22 mouse cellular contexts compared by ENCODE assay signal in genomic region chr14:74880868-74881267, GRCm38 (mm10).
A peak's percentile ranks its signal among the peaks of the same experiment; 100 is the strongest.
DNase-seq lines count a peak whose midpoint lies in the region; ATAC-seq lines count a peak whose summit lies in the region.
"Had no signal": no experiment of that assay in that cellular context is flagged by ENCODE, and none has a peak within 500 bp of the region (broad histone marks: within the 10 kb centered on the region; RNA-seq: fewer than 3 reads in every experiment).

No protein-coding gene starts in this region.

- 0 out of 2 replicates have a peak overlapping the region, but pooled peaks have one; percentile 1 for H3K27ac ChIP-seq in kidney, embryonic 16.5 days (ENCODE audit: low read length)
- no peak overlapping the region for H3K27ac ChIP-seq in kidney, embryonic 14.5 days (ENCODE audit: low read depth, low read length)
- H3K27ac ChIP-seq in neural tube, embryonic 15.5 days (replicated peaks): no peak overlapping the region
- H3K27ac ChIP-seq: embryonic facial prominence, embryonic 13.5 days; forebrain, embryonic 13.5 days; gastrocnemius, adult 2 months; heart, embryonic 10.5 days; heart, embryonic 15.5 days; hindbrain, embryonic 13.5 days; hindbrain, postnatal 0 days had no signal

- peak; percentile 62 for DNase-seq in CD4-positive, CD25-positive, alpha-beta regulatory T cell, adult 2 months (ENCODE audit: low read depth, low spot score)
- no peak for DNase-seq in heart, adult 9 months (ENCODE audit: low spot score in 2 of 2)
- DNase-seq: adrenal gland, adult 8-10 months; adrenal gland, postnatal 36 days; cerebellum, adult 11 months; cerebellum, adult 8-10 months; cerebellum, postnatal 14 days; embryo, embryonic 11 days; gastrocnemius, adult 2 months; gastrocnemius, postnatal 25 days; heart, postnatal 14 days had no signal

- no peak overlapping the region for H3K4me3 ChIP-seq in kidney, embryonic 16.5 days (ENCODE audit: low read length)
- no peak overlapping the region for H3K4me3 ChIP-seq in kidney, embryonic 14.5 days (ENCODE audit: low read length)
- no peak overlapping the region for H3K4me3 ChIP-seq in neural tube, embryonic 15.5 days (replicated peaks)
- H3K4me3 ChIP-seq: embryonic facial prominence, embryonic 13.5 days; forebrain, embryonic 13.5 days; gastrocnemius, adult 2 months; heart, embryonic 10.5 days; heart, embryonic 15.5 days; hindbrain, embryonic 13.5 days had no signal

- H3K27me3 ChIP-seq in kidney, embryonic 16.5 days (ENCODE audit: insufficient read depth, low read length): no peaks in the 10 kb centered on the region
- no peaks in the 10 kb centered on the region for H3K27me3 ChIP-seq in kidney, embryonic 14.5 days (ENCODE audit: control insufficient read depth, insufficient read depth, low read length)
- no peaks in the 10 kb centered on the region for H3K27me3 ChIP-seq in neural tube, embryonic 15.5 days (replicated peaks)
- H3K27me3 ChIP-seq: embryonic facial prominence, embryonic 13.5 days; heart, embryonic 15.5 days; hindbrain, embryonic 13.5 days had no signal

- no peaks in the 10 kb centered on the region for H3K36me3 ChIP-seq in kidney, embryonic 16.5 days (ENCODE audit: insufficient read depth, low read length)
- H3K36me3 ChIP-seq in kidney, embryonic 14.5 days (ENCODE audit: control insufficient read depth, insufficient read depth, low read length): no peaks in the 10 kb centered on the region
- H3K36me3 ChIP-seq in neural tube, embryonic 15.5 days: no peaks in the 10 kb centered on the region
- H3K36me3 ChIP-seq: embryonic facial prominence, embryonic 13.5 days; heart, embryonic 10.5 days; heart, embryonic 15.5 days; hindbrain, embryonic 13.5 days had no signal

- WGBS in kidney, embryonic 16.5 days: 81% methylated on average over 10 of the region's 10 CpGs
- 81% methylated on average over 10 of the region's 10 CpGs for WGBS in kidney, embryonic 14.5 days
- WGBS in neural tube, embryonic 15.5 days: 62% methylated on average over 10 of the region's 10 CpGs

- no peak overlapping the region for H3K4me2 ChIP-seq in kidney, embryonic 16.5 days (replicated peaks; ENCODE audit: low read depth, low read length)
- no peak overlapping the region for H3K4me2 ChIP-seq in kidney, embryonic 14.5 days (replicated peaks; ENCODE audit: low read depth, low read length)
- H3K4me2 ChIP-seq in neural tube, embryonic 15.5 days: no peak overlapping the region
- H3K4me2 ChIP-seq: embryonic facial prominence, embryonic 13.5 days; forebrain, embryonic 13.5 days; heart, embryonic 15.5 days; hindbrain, embryonic 13.5 days had no signal

- ATAC-seq in kidney, embryonic 16.5 days (ENCODE audit: low FRiP score, low TSS enrichment): no peak
- ATAC-seq in kidney, embryonic 14.5 days (ENCODE audit: low FRiP score, low TSS enrichment): no peak
- ATAC-seq in activated CD4-positive, CD25-positive, alpha-beta regulatory T cell, adult 4 months: peak; percentile 91
- ATAC-seq in neural tube, embryonic 15.5 days (ENCODE audit: low FRiP score): no peak
- ATAC-seq: forebrain, embryonic 13.5 days; hindbrain, postnatal 0 days; intestine, embryonic 16.5 days had no signal

- no peaks in the 10 kb centered on the region for H3K9me3 ChIP-seq in kidney, embryonic 16.5 days (ENCODE audit: low read length)
- H3K9me3 ChIP-seq in kidney, embryonic 14.5 days (ENCODE audit: control insufficient read depth, low read length): no peaks in the 10 kb centered on the region
- no peaks in the 10 kb centered on the region for H3K9me3 ChIP-seq in neural tube, embryonic 15.5 days (replicated peaks)
- H3K9me3 ChIP-seq: embryonic facial prominence, embryonic 13.5 days; forebrain, embryonic 13.5 days; heart, embryonic 10.5 days; heart, embryonic 15.5 days; hindbrain, embryonic 13.5 days had no signal

- H3K4me1 ChIP-seq in kidney, embryonic 16.5 days (ENCODE audit: insufficient read depth, low read length): peaks cover 81% of the 10 kb centered on the region
- H3K4me1 ChIP-seq in kidney, embryonic 14.5 days (ENCODE audit: control insufficient read depth, insufficient read depth, low read length): peaks cover 41% of the 10 kb centered on the region
- H3K4me1 ChIP-seq in neural tube, embryonic 15.5 days: peaks cover 49% of the 10 kb centered on the region

- H3K9ac ChIP-seq in kidney, embryonic 16.5 days (replicated peaks; ENCODE audit: low read length): no peak overlapping the region
- H3K9ac ChIP-seq in kidney, embryonic 14.5 days (ENCODE audit: low read depth, low read length): no peak overlapping the region
- H3K9ac ChIP-seq in neural tube, embryonic 15.5 days (replicated peaks): no peak overlapping the region
- H3K9ac ChIP-seq: embryonic facial prominence, embryonic 13.5 days; forebrain, embryonic 13.5 days; heart, embryonic 15.5 days; hindbrain, embryonic 13.5 days had no signal
